ENCODE assay signal across 24 mouse cellular contexts in the genomic region with DNA sequence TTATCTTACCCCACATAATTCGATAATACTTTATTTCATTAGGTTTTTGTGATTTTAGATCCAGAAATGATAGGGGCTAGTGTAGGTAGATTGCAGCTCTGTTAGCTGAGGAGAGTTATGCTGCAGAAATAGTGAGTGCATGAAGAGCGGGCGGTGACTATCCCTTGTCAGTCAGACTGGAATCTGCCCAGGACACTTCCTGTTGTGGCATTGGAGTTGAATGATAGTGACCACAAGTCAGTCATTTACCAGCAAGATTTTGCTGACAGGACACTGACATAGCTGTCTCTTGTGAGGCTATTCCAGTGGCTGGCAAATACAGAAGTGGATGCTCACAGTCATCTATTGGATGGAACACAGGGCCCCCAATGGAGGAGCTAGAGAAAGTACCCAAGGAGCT.
A peak's percentile ranks its signal among the peaks of the same experiment; 100 is the strongest.
DNase-seq lines count a peak whose midpoint lies in the region; ATAC-seq and TF ChIP-seq lines count a peak whose summit lies in the region.
"Had no signal": no experiment of that assay in that cellular context is flagged by ENCODE, and none has a peak within 500 bp of the region (broad histone marks: within the 10 kb centered on the region; RNA-seq: fewer than 3 reads in every experiment).

No protein-coding gene starts in this region.

- H3K27ac ChIP-seq in kidney, adult 2 months (ENCODE audit: insufficient read depth, low read depth, low read length) = no peak overlapping the region
- no peak overlapping the region for H3K27ac ChIP-seq in midbrain, embryonic 11.5 days (ENCODE audit: low read depth, low read length)
- H3K27ac ChIP-seq in midbrain, embryonic 14.5 days (replicated peaks; ENCODE audit: low read depth, low read length) = no peak overlapping the region
- H3K27ac ChIP-seq: embryonic facial prominence, embryonic 15.5 days; forebrain, embryonic 10.5 days; gastrocnemius, adult 2 months; heart, adult 2 months; heart, embryonic 15.5 days; hindbrain, embryonic 10.5 days; hindbrain, embryonic 14.5 days had no signal

- TF ChIP-seq CTCF in kidney, adult 2 months (conservative IDR thresholded peaks at IDR 0.05; ENCODE audit: insufficient read depth, insufficient read length, low read depth, low read length) = no peak

- peak; percentile 43 for DNase-seq in kidney, adult 2 months
- DNase-seq in kidney, postnatal 4 days = no peak
- DNase-seq in midbrain, embryonic 11.5 days (ENCODE audit: low spot score, missing footprints) = peak; percentile 28
- no peak for DNase-seq in midbrain, embryonic 14.5 days
- no peak for DNase-seq in adrenal gland, postnatal 10 days
- no peak for DNase-seq in layer of hippocampus, adult 11-12 months (ENCODE audit: low spot score)
- DNase-seq: adrenal gland, postnatal 36 days; cerebellum, adult 2 months; cerebellum, postnatal 10 days; embryo, embryonic 11 days; gastrocnemius, adult 2 months; gastrocnemius, postnatal 36 days; heart, adult 2 months; heart, postnatal 14 days had no signal

- ATAC-seq in midbrain, embryonic 11.5 days (ENCODE audit: low FRiP score) = no peak
- ATAC-seq in midbrain, embryonic 14.5 days (ENCODE audit: low FRiP score, low TSS enrichment) = no peak
- peak; percentile 67 for ATAC-seq in megakaryocyte progenitor cell, adult 5-6 weeks (replicated peaks; ENCODE audit: poor library complexity)
- ATAC-seq: forebrain, embryonic 14.5 days had no signal

- no peak overlapping the region for H3K4me3 ChIP-seq in kidney, adult 2 months (ENCODE audit: insufficient read depth, low read depth, low read length)
- H3K4me3 ChIP-seq in midbrain, embryonic 11.5 days (ENCODE audit: low read depth, low read length) = no peak overlapping the region
- no peak overlapping the region for H3K4me3 ChIP-seq in midbrain, embryonic 14.5 days (replicated peaks; ENCODE audit: low read depth, low read length)
- H3K4me3 ChIP-seq: embryonic facial prominence, embryonic 15.5 days; erythroblast, embryonic 14.5 days; forebrain, embryonic 10.5 days; gastrocnemius, adult 2 months; heart, adult 2 months; heart, embryonic 15.5 days; hindbrain, embryonic 10.5 days had no signal

- H3K4me2 ChIP-seq in midbrain, embryonic 11.5 days = no peak overlapping the region
- no peak overlapping the region for H3K4me2 ChIP-seq in midbrain, embryonic 14.5 days (ENCODE audit: low read length)
- H3K4me2 ChIP-seq: embryonic facial prominence, embryonic 15.5 days; heart, embryonic 11.5 days; heart, embryonic 15.5 days; hindbrain, embryonic 14.5 days had no signal

- no peaks in the 10 kb centered on the region for H3K9me3 ChIP-seq in midbrain, embryonic 11.5 days (ENCODE audit: control insufficient read depth, low read length)
- H3K9me3 ChIP-seq in midbrain, embryonic 14.5 days (ENCODE audit: control insufficient read depth, low read length) = no peaks in the 10 kb centered on the region
- H3K9me3 ChIP-seq: embryonic facial prominence, embryonic 15.5 days; forebrain, embryonic 10.5 days; heart, embryonic 15.5 days; hindbrain, embryonic 10.5 days had no signal

- WGBS in kidney, adult 2 months = 69% methylated on average over 3 of the region's 3 CpGs
- WGBS in midbrain, embryonic 11.5 days = 91% methylated on average over 3 of the region's 3 CpGs
- 98% methylated on average over 3 of the region's 3 CpGs for WGBS in midbrain, embryonic 14.5 days

- no peaks in the 10 kb centered on the region for H3K36me3 ChIP-seq in kidney, adult 2 months (ENCODE audit: control insufficient read depth, insufficient read depth, low read length)
- no peaks in the 10 kb centered on the region for H3K36me3 ChIP-seq in midbrain, embryonic 11.5 days (ENCODE audit: control insufficient read depth, insufficient read depth, low read length)
- H3K36me3 ChIP-seq in midbrain, embryonic 14.5 days (ENCODE audit: control insufficient read depth, insufficient read depth, low read length) = no peaks in the 10 kb centered on the region
- H3K36me3 ChIP-seq: embryonic facial prominence, embryonic 15.5 days; heart, embryonic 15.5 days had no signal

- no peak overlapping the region for H3K9ac ChIP-seq in midbrain, embryonic 11.5 days (ENCODE audit: low read length)
- H3K9ac ChIP-seq in midbrain, embryonic 14.5 days (replicated peaks; ENCODE audit: low read length) = no peak overlapping the region
- H3K9ac ChIP-seq: embryonic facial prominence, embryonic 15.5 days; heart, embryonic 15.5 days; hindbrain, embryonic 14.5 days had no signal

- 0 out of 2 replicates have a peak, but pooled peaks cover 2% of the 10 kb centered on the region for H3K4me1 ChIP-seq in kidney, adult 2 months (ENCODE audit: control insufficient read depth, insufficient read depth, low read length)
- H3K4me1 ChIP-seq in midbrain, embryonic 11.5 days (ENCODE audit: control insufficient read depth, insufficient read depth, low read length) = no peaks in the 10 kb centered on the region
- no peaks in the 10 kb centered on the region for H3K4me1 ChIP-seq in midbrain, embryonic 14.5 days (ENCODE audit: control insufficient read depth, insufficient read depth, low read length)
- H3K4me1 ChIP-seq: embryonic facial prominence, embryonic 15.5 days; heart, embryonic 15.5 days; hindbrain, embryonic 10.5 days had no signal

- no peaks in the 10 kb centered on the region for H3K27me3 ChIP-seq in kidney, adult 2 months (replicated peaks; ENCODE audit: control insufficient read depth, insufficient read depth, low read length)
- no peaks in the 10 kb centered on the region for H3K27me3 ChIP-seq in midbrain, embryonic 11.5 days (ENCODE audit: control insufficient read depth, insufficient read depth, low read length)
- H3K27me3 ChIP-seq in midbrain, embryonic 14.5 days (ENCODE audit: control insufficient read depth, insufficient read depth, low read length) = no peaks in the 10 kb centered on the region
- H3K27me3 ChIP-seq: CH12.LX; embryonic facial prominence, embryonic 15.5 days; heart, embryonic 15.5 days had no signal

- TF ChIP-seq POLR2A in kidney, adult 2 months (IDR thresholded peaks at IDR 0.05; ENCODE audit: low read depth, low read length) = no peak

Comparison
In these comparisons a context has a peak if more than half of its experiments do, and no peak if none do; other contexts are left out.
1. DNase-seq: peak in kidney, adult 2 months (single experiment) and midbrain, embryonic 11.5 days (single experiment); none in kidney, postnatal 4 days (0 of 2), midbrain, embryonic 14.5 days (single experiment), adrenal gland, postnatal 10 days (single experiment) and layer of hippocampus, adult 11-12 months (single experiment).